Mouse (Mus musculus) splenic B cell, adult 2 months (primary cell): ENCODE data around the gene Yars.

Source experiments
- DNase-seq: peaks from one replicate; pipeline ENCODE4 v3.0.0-alpha.2; 2011; ENCODE audit warnings: low read depth, low spot score
- H3K27me3 ChIP-seq: 2 replicates; pipeline ENCODE4 v1.6.1; 2012; ENCODE audit warnings: mild to moderate bottlenecking, low read length, moderate library complexity, mixed read lengths; ENCODE audit not compliant: control insufficient read depth, poor library complexity, insufficient read depth, severe bottlenecking
- H3K36me3 ChIP-seq: 2 replicates; pipeline ENCODE4 v1.6.1; 2012; ENCODE audit warnings: mild to moderate bottlenecking, low read length, moderate library complexity, mixed read lengths; ENCODE audit not compliant: control insufficient read depth, poor library complexity, insufficient read depth, severe bottlenecking

Gene Yars

DNA sequence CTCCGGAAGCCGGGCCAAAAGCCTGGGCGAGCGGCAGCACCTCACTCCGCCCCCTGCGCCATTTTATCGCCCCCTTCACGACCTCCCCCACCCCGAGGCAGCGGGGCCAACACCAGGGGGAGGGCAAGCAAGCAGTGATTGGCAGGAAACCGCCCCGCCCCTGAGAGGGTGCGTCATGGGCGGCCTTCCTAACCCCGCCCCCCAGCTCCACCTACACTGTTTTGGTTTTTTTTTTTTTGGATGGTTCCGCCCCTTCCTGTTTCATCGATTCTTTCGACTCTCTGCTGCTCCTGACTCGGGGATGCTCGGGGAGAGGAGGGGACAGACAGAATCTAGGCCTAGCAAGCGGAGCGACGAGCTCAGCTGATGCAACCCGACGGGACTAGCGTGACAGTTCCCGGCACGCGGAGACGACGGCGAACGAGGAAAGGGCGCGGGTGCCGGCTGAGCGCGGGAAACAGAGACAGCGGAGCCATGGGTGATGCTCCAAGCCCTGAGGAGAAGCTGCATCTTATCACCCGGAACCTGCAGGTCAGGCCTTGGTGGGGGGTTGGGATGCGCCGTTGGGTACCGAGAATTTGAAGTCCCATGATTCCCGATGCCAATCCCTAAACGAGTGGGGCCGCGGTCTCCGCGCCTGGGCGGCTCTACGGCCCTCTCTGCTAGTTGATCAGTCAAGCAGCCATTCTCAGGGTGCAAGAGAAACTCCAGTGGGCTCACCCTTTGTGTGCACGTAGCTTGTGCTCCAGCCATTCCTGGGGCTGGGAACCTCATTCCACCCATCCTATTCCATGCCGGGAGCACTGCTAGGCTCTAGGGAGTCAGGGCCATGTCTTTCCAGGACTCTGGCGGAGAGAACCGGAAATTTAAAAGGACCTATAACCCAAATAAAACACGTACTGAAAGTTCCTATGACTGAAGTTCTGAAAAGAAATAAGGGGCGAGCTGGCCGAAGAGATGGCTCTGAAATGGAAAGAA is at the start of gene Yars, which contains the start of gene S100pbp:
Gene Yars (plus strand): TSS at position 219 of the 978 bp plus-strand sequence.
Gene S100pbp (minus strand): TSS at position 186 of the 978 bp plus-strand sequence.
- DNase-seq = peak; percentile 98
- Histone ChIP-seq H3K27me3 (no peaks in the 10 kb centered on the region), H3K36me3 (no peaks in the 10 kb centered on the region)

DNA sequence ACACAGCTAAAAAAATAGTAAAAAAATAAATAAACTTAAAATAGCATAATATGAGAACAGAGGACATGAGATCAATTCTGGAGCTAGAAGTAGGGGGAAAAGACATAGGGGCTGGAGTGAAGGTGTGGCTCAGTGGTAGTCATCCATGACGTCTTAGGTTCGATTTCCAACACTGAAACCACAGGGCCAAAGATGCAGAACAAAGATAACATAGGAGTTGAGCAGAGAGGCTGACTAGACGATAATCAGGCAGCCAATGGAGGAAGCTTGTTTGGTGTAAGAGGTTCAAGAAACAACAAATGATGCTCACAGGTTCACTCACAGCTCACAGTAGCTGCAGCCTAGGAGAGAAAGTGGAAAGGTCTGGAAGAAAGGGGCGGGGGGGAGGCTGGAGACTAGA is 48.8 kb upstream of the Yars start:
- DNase-seq = no peak
- Histone ChIP-seq H3K36me3 (no peaks in the 10 kb centered on the region), H3K27me3 (no peaks in the 10 kb centered on the region)

DNA sequence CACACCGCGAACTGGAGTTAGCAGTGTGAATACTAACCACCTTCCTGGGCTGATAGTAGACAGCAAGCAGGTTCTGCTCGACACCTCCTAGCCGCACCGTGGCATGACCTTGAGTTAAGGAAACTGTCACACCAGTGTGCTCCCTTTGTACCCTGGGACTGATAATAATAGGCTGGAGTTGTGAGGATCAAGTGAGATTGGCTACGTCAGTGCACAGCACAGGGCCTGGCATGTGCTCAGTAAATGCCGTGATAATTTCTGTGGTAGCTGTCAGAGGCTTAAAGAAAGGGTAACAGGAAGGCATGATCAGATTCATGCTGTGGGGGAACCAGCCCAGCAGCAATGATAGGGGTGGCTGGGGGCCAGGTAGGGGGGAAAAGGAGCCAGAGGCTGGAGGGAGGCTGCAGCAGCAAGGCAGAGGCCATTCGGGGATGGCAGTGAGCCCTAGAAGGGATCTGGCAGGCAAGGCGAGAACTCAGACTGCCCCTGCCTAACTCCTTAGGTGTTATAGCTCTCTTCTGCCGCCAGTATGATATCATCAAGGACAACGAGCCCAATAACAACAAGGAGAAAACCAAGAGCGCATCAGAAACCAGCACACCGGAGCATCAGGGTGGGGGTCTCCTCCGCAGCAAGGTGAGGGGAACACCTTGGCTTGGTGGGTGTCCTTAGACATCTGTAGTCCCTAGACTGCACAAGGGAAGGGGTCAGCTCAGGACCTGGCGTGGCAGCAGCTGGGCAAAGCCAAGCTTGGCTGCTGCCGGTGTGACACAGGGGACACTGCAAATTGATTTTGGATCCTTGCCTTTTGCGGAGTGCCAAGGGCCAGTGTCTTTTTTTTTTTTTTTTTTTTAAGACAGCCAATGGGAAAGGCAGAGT is 47.8 kb upstream of the Yars start:
- DNase-seq = no peak
- Histone ChIP-seq H3K27me3 (no peaks in the 10 kb centered on the region), H3K36me3 (no peaks in the 10 kb centered on the region)

DNA sequence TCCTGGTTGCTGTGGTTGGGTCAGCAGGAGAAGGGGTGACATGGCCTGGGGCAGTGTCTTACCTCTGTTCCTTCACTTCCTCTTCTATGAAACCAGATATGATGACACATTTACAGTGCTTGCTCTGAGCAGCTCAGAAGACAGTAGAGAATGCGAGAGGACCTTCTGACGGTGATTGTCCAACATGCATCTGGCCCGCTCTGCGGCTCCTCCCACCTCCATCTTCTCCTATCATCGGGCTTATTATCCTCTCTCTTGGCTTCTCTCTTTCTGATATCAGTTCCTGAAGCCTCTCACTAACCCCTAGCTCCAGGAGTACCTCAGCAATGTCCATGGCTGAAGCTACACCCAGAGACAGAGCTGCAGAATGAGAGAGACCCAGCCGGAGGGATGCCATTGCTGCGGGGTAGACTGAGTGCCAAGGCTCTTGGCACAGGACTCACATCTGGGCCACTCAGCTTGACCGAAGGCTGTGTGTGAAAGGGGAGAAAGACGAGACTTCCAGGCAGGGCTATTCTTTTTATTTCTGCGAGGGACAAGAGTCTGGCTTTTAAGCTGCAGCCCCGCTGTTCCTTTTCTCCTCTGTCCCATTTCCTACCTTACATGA is 47.0 kb upstream of the Yars start:
- Histone ChIP-seq H3K36me3 (no peaks in the 10 kb centered on the region), H3K27me3 (no peaks in the 10 kb centered on the region)

DNA sequence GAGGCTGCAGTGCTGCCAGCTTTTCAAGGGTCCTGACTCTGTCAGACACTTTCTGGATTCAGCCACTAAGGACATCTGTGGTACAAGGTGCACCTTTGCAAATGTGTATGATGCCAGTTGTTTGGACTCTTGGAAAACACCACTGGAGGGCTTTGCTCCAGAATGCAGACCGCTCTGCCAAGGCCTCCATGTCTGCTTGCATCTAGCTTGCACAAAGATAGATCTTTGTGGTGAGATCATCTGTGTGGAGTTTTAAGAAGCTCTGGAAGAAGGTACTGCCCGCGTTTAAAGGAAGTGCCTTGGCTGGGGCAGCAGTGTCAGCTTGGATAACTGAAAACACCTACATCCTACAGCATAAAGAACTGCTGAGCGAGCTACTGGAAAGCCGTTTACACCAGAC is 46.1 kb upstream of the Yars start:
- no peaks in the 10 kb centered on the region for H3K27me3 ChIP-seq
- DNase-seq = no peak

More for the DNA sequence above, 47.0 kb upstream of the Yars start:
- no peak for DNase-seq

DNA sequence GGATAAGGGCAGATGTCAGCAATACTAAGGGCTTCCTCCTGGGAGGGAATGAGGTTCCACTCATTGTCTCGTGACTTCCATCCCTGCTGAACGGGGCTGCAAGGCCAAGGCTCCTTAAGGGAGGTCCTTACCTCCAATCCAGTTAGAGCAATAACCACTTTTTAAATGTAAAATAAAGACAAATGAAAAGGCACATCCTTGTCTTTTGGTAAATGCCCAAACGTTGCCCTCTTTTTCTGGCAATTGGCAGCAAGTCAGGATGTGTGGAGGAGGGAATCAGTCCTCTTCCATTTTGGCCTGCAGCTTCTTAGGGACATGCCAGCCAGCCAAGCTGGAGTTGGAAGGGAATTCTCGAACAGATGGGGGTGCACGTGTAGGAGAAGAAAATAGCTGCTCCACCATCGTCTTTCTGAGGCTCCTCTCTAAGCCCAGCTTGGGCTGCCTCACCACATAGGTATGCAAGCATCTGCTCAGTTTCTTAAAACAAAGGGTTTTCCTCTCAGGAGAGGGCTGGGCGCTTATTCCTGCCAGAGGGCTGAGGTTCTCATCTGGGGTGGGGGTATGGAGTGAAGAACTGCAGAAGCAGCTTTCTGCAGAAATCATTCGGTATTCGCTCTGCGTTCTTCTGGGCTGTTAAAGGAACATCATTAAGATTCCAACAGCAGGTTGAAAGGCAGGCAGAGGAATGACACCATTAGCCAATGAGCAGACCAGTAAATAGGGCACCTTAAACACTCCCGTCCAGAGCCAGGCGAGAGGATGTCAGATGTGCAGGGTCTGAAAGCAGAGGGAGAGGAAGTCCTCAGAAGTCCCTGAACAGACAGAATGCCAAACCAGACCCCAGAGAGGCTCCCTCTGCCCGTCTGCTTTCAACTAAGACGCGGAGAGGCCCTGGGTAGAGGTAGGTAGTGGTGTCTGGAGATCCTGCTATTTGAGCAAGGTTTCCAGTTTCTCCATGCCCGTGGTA is 44.9 kb upstream of the Yars start:
- Histone ChIP-seq H3K27me3 (no peaks in the 10 kb centered on the region), H3K36me3 (peaks cover 4% of the 10 kb centered on the region; the same call in 1 of the 2 replicates)
- DNase-seq = no peak

More for the DNA sequence above, 46.1 kb upstream of the Yars start:
- peaks cover 2% of the 10 kb centered on the region; the same call in 1 of the 2 replicates for H3K36me3 ChIP-seq

DNA sequence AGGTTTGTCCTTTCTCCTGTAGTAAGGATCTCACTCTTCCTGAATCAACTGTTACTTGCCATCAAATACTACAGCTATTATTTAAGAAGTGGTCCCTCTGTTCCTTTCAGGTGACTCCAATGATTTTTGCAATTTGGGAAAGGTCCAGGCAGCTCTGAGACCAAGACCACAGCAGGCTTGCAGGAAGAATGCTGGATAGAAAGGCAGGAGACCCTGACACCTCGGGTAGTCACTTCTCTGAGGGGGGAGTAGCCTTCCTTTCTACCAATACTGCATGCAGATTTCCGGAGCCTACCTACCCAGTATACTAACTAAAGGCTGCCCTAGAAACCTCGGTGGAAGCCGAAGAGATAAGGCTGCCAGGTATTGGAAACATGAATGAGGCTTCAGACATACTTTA is 44.1 kb upstream of the Yars start:
- DNase-seq = no peak
- Histone ChIP-seq H3K36me3 (peaks cover 6% of the 10 kb centered on the region; the same call in 1 of the 2 replicates), H3K27me3 (no peaks in the 10 kb centered on the region)

DNA sequence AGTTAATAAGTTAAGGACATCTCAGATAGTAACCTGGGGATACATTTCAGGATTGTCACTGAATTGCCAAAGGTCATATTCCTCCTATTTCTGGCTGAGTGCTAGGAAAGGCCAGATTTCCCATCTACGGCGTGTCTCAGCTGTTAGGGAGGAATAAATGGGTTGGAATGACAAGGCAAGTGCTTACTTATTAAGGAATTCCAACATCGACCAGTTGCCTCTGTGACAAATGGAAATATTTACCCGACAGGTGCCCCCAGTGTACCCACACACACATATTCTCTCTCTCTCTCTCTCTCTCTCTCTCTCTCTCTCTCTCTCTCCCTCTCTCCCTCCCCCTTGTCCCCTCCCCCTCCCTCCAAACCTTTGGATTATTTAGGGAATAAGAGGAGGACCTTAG is 43.6 kb upstream of the Yars start:
- H3K27me3 ChIP-seq = no peaks in the 10 kb centered on the region
- peaks cover 6% of the 10 kb centered on the region; the same call in 1 of the 2 replicates for H3K36me3 ChIP-seq
- no peak for DNase-seq

DNA sequence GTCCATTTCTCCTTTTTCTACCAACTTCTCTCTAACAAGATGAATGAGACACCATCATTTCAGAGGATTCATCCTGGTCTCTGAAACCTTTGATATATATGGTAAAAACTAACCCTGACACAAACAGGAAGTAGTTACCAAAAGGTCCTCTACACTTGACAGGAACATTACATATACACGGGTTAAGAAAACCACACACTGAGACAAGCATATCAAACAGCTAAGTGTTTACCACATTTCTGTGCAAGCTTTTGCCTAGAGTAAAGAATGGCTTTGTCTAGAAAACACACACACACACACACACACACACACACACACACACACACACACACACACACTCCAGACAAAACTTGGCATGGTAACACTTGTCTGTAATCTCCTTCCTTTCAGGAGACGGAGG is 43.2 kb upstream of the Yars start:
- H3K27me3 ChIP-seq = no peaks in the 10 kb centered on the region
- H3K36me3 ChIP-seq = peaks cover 6% of the 10 kb centered on the region; the same call in 1 of the 2 replicates
- DNase-seq = no peak

DNA sequence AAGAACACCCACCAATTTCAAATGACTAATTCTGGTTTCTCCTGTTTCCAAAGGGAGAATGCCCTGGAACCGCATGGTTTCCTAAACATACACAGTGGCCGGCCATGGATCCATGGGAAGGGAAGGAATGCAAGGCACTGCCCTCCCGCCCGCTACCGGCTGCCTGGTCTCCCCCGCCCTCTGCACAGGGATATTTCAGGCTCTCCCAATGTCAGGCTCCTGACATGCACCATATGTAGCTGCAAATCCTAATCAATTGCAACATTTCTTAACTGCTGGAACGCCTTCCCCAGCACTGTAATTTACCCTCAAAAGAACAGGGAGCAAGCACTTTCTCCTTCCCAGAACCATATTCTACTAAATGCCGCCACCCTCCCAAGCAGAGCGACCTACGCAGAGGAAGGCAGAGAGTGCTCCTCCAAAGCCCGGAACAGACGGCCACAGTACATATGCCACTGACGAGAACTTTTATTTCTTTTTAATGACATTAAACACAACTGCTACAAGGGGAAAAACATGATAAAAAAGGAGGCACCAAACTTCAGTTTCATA is 41.9 kb upstream of the Yars start:
- Histone ChIP-seq H3K36me3 (peaks cover 6% of the 10 kb centered on the region; the same call in 1 of the 2 replicates), H3K27me3 (no peaks in the 10 kb centered on the region)
- DNase-seq = no peak

DNA sequence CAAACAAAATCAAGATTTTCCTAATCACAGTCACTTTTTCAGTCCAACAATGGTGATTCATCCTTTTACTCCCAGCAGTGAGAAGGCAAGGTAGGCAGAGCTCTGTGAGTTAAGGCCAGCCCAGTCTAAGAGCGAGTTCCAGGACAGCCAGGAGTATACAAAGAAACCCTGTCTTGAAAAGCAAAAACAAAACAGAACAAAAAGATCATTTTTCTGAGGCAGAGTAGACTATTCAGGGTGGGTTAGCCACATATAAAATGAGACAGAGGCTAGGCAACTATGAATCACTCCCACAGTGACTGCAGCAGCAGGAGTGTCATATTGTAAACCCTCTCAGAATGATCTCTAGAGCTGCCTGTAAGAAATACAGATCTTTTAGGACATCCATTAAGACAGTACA is 40.2 kb upstream of the Yars start:
- no peak for DNase-seq
- no peaks in the 10 kb centered on the region for H3K27me3 ChIP-seq
- peaks cover 6% of the 10 kb centered on the region; the same call in 1 of the 2 replicates for H3K36me3 ChIP-seq

DNA sequence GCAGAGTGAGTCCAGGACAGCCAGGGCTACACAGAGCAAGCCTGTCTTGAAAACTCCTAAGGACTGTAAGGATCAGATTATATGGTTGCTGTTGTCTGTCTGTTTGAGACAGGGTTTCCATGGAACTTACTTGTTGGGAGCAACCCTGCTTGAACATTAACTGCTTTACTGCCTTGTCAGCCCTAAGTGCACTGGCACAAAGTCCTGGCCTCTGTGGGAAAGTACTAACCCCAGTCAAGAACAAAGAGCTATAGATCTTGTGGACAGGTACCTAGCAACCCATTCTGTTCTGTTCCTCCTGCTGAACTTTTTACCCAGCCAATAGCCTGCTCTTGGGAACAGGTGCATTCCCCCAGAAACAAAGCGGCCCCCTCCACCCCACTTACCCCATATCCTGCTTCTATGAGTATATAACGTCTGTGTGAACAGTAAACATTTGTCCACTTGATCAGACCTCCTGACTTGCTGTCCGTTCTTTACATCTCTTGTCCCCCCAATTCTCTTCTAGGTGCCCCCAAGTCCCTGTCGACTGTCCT is 38.2 kb upstream of the Yars start:
- peaks cover 9% of the 10 kb centered on the region for H3K36me3 ChIP-seq
- H3K27me3 ChIP-seq = no peaks in the 10 kb centered on the region
- no peak for DNase-seq

DNA sequence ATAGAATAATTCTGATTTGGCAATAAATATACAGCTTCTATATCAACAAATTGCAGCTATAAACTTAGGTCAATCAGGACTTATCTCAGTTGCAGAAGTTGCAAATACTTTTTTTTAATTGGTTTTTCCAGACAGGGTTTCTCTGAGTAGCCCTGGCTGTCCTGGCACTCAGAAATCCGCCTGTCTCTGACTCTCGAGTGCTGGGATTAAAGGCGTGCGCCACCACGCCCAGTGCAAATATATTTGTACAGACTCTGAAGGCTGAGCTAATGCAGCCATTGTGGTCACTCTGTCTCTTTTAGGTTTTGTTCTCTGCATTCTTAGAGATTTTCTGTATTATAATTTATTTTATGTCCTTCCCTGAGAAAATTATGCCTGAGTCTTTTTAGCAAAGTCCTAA is 32.0 kb upstream of the Yars start:
- peaks cover 3% of the 10 kb centered on the region; the same call in 1 of the 2 replicates for H3K36me3 ChIP-seq
- DNase-seq = no peak
- no peaks in the 10 kb centered on the region for H3K27me3 ChIP-seq
